14 mouse cellular contexts compared by ENCODE assay signal in the genomic region with DNA sequence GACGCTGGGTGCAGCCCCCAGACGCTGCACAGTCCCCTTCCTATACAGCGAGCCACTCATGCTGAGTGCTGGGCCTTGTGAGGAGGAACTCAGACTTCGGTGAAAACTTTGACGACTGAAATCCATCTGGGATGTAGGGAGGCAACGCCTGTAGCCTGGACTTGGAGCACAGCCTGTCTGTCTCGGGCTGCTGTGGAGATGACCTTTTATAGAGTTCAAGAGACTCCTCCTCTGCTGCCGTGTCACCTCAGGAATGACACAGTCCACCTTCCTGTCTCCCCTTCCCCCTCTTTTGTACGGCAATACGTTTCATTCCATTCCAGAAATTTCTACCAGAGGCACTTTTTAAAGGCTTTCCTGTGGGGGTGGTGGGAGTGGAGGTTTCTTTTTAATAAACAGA. TPM values are rescaled to one million over a fixed set of nuclear protein-coding genes. Genes with fewer than 3 reads are reported as not detected.
DNase-seq lines count a peak whose midpoint lies in the region; ATAC-seq and TF ChIP-seq lines count a peak whose summit lies in the region.
"Had no signal": no experiment of that assay in that cellular context is flagged by ENCODE, and none has a peak within 500 bp of the region (broad histone marks: within the 10 kb centered on the region; RNA-seq: fewer than 3 reads in every experiment).

Krt20 (minus strand) TSS at position 179 of the 400 bp plus-strand sequence.

- peak within 1 kb of the TSS; percentile 30; the same call in 1 of the 2 replicates for H3K9ac ChIP-seq in heart, embryonic 14.5 days (ENCODE audit: low read length)
- H3K9ac ChIP-seq in intestine, embryonic 16.5 days (ENCODE audit: low read depth, low read length), result peak within 1 kb of the TSS; percentile 50
- peak within 1 kb of the TSS; percentile 54 for H3K9ac ChIP-seq in liver, postnatal 0 days (replicated peaks)
- H3K9ac ChIP-seq: midbrain, embryonic 12.5 days had no signal

- H3K27me3 ChIP-seq in heart, embryonic 14.5 days (ENCODE audit: control insufficient read depth, insufficient read depth, low read length), result no peaks in the 10 kb centered on the region
- H3K27me3 ChIP-seq in intestine, embryonic 16.5 days (replicated peaks; ENCODE audit: control insufficient read depth, insufficient read depth, low read length), result no peaks in the 10 kb centered on the region
- H3K27me3 ChIP-seq in liver, postnatal 0 days (ENCODE audit: insufficient read depth, low read length), result no peaks in the 10 kb centered on the region
- H3K27me3 ChIP-seq: midbrain, embryonic 12.5 days had no signal

- peaks cover 3 to 6% of the 10 kb centered on the region in 2 experiments; a peak in 3 of 4 replicates for H3K4me1 ChIP-seq in heart, embryonic 14.5 days (ENCODE audit: control insufficient read depth in 2 of 2, insufficient read depth in 2 of 2, low read length in 2 of 2)
- H3K4me1 ChIP-seq in intestine, embryonic 16.5 days (ENCODE audit: control insufficient read depth, insufficient read depth, low read length), result peaks cover 7% of the 10 kb centered on the region; the same call in 1 of the 2 replicates
- H3K4me1 ChIP-seq in liver, postnatal 0 days (ENCODE audit: insufficient read depth), result peaks cover 3% of the 10 kb centered on the region; the same call in 1 of the 2 replicates
- H3K4me1 ChIP-seq: midbrain, embryonic 12.5 days had no signal

- H3K4me2 ChIP-seq in heart, embryonic 14.5 days (ENCODE audit: low read length), result peak within 1 kb of the TSS; percentile 38
- H3K4me2 ChIP-seq in intestine, embryonic 16.5 days (ENCODE audit: low read depth, low read length), result peak within 1 kb of the TSS; percentile 27; the same call in 1 of the 2 replicates
- peak within 1 kb of the TSS; percentile 65 for H3K4me2 ChIP-seq in liver, postnatal 0 days (ENCODE audit: low read depth, low read length)
- H3K4me2 ChIP-seq: midbrain, embryonic 12.5 days had no signal

- no peaks in the 10 kb centered on the region for H3K9me3 ChIP-seq in heart, embryonic 14.5 days (ENCODE audit: control insufficient read depth, low read length)
- H3K9me3 ChIP-seq in intestine, embryonic 16.5 days (ENCODE audit: control insufficient read depth, low read length), result no peaks in the 10 kb centered on the region
- H3K9me3 ChIP-seq in liver, postnatal 0 days (ENCODE audit: low read length), result no peaks in the 10 kb centered on the region
- H3K9me3 ChIP-seq: midbrain, embryonic 12.5 days had no signal

- no peak for TF ChIP-seq EP300 in liver, postnatal 0 days (IDR thresholded peaks at IDR 0.05; ENCODE audit: low read depth)

- H3K27ac ChIP-seq in heart, embryonic 14.5 days (replicated peaks in 1 of 2; ENCODE audit: control insufficient read depth in 1 of 2, insufficient read depth in 1 of 2, low read depth in 2 of 2, low read length in 2 of 2), result no peak within 1 kb of the TSS
- peak within 1 kb of the TSS; percentile 81 for H3K27ac ChIP-seq in intestine, embryonic 16.5 days (ENCODE audit: low read length)
- peak within 1 kb of the TSS; percentile 44; the same call in 1 of the 2 replicates for H3K27ac ChIP-seq in liver, postnatal 0 days (ENCODE audit: low read depth)
- H3K27ac ChIP-seq: midbrain, embryonic 12.5 days had no signal

- 15% methylated on average over 10 of the region's 10 CpGs for WGBS in heart, embryonic 14.5 days
- 24% methylated on average over 10 of the region's 10 CpGs for WGBS in intestine, embryonic 16.5 days
- WGBS in liver, postnatal 0 days (ENCODE audit: insufficient replicate concordance), result 42% methylated on average over 10 of the region's 10 CpGs

- H3K4me3 ChIP-seq in heart, embryonic 14.5 days (ENCODE audit: control insufficient read depth in 1 of 2, insufficient read depth in 1 of 2, low read depth in 1 of 2, low read length in 2 of 2), result peak within 1 kb of the TSS in 1 of 2 experiments; percentile 12; a peak in 1 of 4 replicates
- peak within 1 kb of the TSS; percentile 37 for H3K4me3 ChIP-seq in intestine, embryonic 16.5 days (ENCODE audit: low read length)
- peak within 1 kb of the TSS; percentile 42 for H3K4me3 ChIP-seq in liver, postnatal 0 days (ENCODE audit: low read depth, low read length)
- H3K4me3 ChIP-seq: midbrain, embryonic 12.5 days; myocyte had no signal

- no peaks in the 10 kb centered on the region for H3K36me3 ChIP-seq in heart, embryonic 14.5 days (ENCODE audit: control insufficient read depth, insufficient read depth, low read length)
- H3K36me3 ChIP-seq in intestine, embryonic 16.5 days (ENCODE audit: control insufficient read depth, insufficient read depth, low read length), result no peaks in the 10 kb centered on the region
- H3K36me3 ChIP-seq in liver, postnatal 0 days (replicated peaks; ENCODE audit: insufficient read depth, low read length), result no peaks in the 10 kb centered on the region
- H3K36me3 ChIP-seq: midbrain, embryonic 12.5 days had no signal

- no peak for DNase-seq in heart, adult 9 months (ENCODE audit: low spot score in 2 of 2)
- DNase-seq in embryo, embryonic 10.5 days (ENCODE audit: low spot score), result peak; percentile 22
- peak; percentile 31 for DNase-seq in liver, postnatal 0 days
- DNase-seq in cerebellum, adult 9-11 months, result no peak
- no peak for DNase-seq in kidney, postnatal 25 days
- no peak for DNase-seq in layer of hippocampus, postnatal 36 days
- DNase-seq: cerebellum, adult 11-12 months; kidney, postnatal 14 days; right cerebral cortex, adult 18-20 months had no signal

- no peak for TF ChIP-seq CTCF in liver, postnatal 0 days (IDR thresholded peaks at IDR 0.05; ENCODE audit: low read depth)

- ATAC-seq in heart, embryonic 14.5 days (ENCODE audit: insufficient number of reproducible peaks, insufficient read depth, low FRiP score, low read depth), result no peak
- no peak; the same call in 1 of the 2 replicates for ATAC-seq in intestine, embryonic 16.5 days
- ATAC-seq in liver, postnatal 0 days, result peak; percentile 76; the same call in 1 of the 2 replicates

RNA-seq across cellular contexts. Expression of gene Krt20, which starts in this region (rescaled TPM):
- 0.67 and 0.70 TPM in 2 replicates for polyA plus RNA-seq in heart, embryonic 14.5 days (2014; fragmentation: Nextera tagmentation; extraction: Ambion mirVana)
- polyA plus RNA-seq in intestine, embryonic 16.5 days (2015; fragmentation: Nextera tagmentation; extraction: Ambion mirVana), result 101 and 110 TPM in 2 replicates
- polyA plus RNA-seq in liver, postnatal 0 days (2015; fragmentation: Nextera tagmentation; extraction: Ambion mirVana), result 13.3 and 14.5 TPM in 2 replicates
- not detected for total RNA-seq in layer of hippocampus, postnatal 36 days (2021)
- total RNA-seq: granulocyte monocyte progenitor cell, adult 5-6 weeks had no signal
- polyA plus RNA-seq: myocyte had no signal

Comparison
In these comparisons a context has a peak if more than half of its experiments do, and no peak if none do; other contexts are left out.
1. H3K27ac ChIP-seq: peak in intestine, embryonic 16.5 days (single experiment) and liver, postnatal 0 days (single experiment); none in heart, embryonic 14.5 days (0 of 2).
2. DNase-seq: peak in embryo, embryonic 10.5 days (single experiment) and liver, postnatal 0 days (single experiment); none in heart, adult 9 months (0 of 2), cerebellum, adult 9-11 months (single experiment), kidney, postnatal 25 days (0 of 2) and layer of hippocampus, postnatal 36 days (0 of 2).
3. Peak in every context shown above with its lines, with median percentiles within 50 percentile points of each other: H3K4me2 ChIP-seq and H3K9ac ChIP-seq.